Mouse (Mus musculus) thymus, adult 2 months (tissue): ENCODE results near the gene Shb. TPM values are rescaled to one million over a fixed set of nuclear protein-coding genes. Genes with fewer than 3 reads are reported as not detected.

Experiments
- DNase-seq: peaks from one replicate; pipeline ENCODE4 v3.0.0; 2021
- H3K27ac ChIP-seq: fragments of 200-500 bp; 2 replicates; pipeline ENCODE4 v1.5.1; 2012; ENCODE audit warnings: low read length, control low read depth; ENCODE audit not compliant: control insufficient read depth, insufficient read depth
- H3K27me3 ChIP-seq: fragments of 200-500 bp; 2 replicates; pipeline ENCODE4 v1.6.1; 2012; ENCODE audit warnings: mild to moderate bottlenecking, low read length, moderate library complexity, mixed read lengths; ENCODE audit not compliant: control insufficient read depth, insufficient read depth
- H3K36me3 ChIP-seq: fragments of 200-500 bp; 2 replicates; pipeline ENCODE4 v1.6.1; 2012; ENCODE audit warnings: mild to moderate bottlenecking, low read length, moderate library complexity; ENCODE audit not compliant: control insufficient read depth, insufficient read depth
- H3K4me1 ChIP-seq: fragments of 200-500 bp; replicated peaks from 2 replicates; pipeline ENCODE4 v1.6.1; 2012; ENCODE audit warnings: low read length; ENCODE audit not compliant: control insufficient read depth, insufficient read depth
- H3K4me3 ChIP-seq: fragments of 200-500 bp; 2 replicates; pipeline ENCODE4 v1.5.1; 2012; ENCODE audit warnings: mild to moderate bottlenecking, low read length, control low read depth, moderate library complexity; ENCODE audit not compliant: control insufficient read depth, insufficient read depth
- CTCF ChIP-seq: fragments of 200-500 bp; IDR thresholded peaks from 2 replicates; pipeline ENCODE4 v1.5.1; 2012; ENCODE audit warnings: mild to moderate bottlenecking, control low read depth, low read length, moderate library complexity, borderline replicate concordance; ENCODE audit not compliant: control insufficient read depth, poor library complexity, insufficient read depth; ENCODE audit errors: extremely low read depth
- POLR2A ChIP-seq: fragments of 200-500 bp; IDR thresholded peaks from 2 replicates; pipeline ENCODE4 v1.6.1; 2012; ENCODE audit warnings: mild to moderate bottlenecking, low read length, control low read depth, moderate library complexity; ENCODE audit not compliant: control insufficient read depth, poor library complexity, insufficient read depth; ENCODE audit errors: extremely low read depth
- WGBS: fragments of 180-500 bp; shearing (Covaris S2); methylation state at CpG from one replicate; pipeline ENCODE4 v1.1.7; 2018; 5-methylcytosine and 5-hydroxymethylcytosine counted together
- polyA plus RNA-seq: library from polyadenylated mRNA; depleted of rRNA; stranded (reverse); fragments of >200 nt; gene quantifications from 2 replicates; pipeline ENCODE4 v1.2.3, GENCODE M21; 2012

Gene Shb
- polyA plus RNA-seq, 1 experiment = 14.5 TPM

DNA sequence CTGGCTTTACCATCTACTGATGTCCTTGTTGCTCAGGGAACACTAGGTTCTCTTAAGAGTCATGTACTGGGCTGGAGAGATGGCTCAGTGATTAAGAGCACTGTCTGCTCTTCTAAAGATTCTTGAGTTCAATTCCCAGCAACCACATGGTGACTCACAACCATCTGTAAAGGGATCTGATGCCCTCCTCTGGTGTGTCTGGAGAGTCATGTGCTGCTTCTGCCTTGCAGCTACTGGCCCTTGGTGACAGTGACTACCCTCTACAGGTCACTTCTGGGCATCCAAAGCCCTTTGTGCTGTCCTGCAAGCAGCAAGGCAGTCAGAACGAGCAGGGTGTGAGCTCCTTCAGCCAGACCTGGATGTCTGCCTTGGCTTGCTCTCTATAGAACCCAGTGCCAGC is 90.5 kb downstream of the Shb start:
- DNase-seq = no peak
- H3K27me3 ChIP-seq = no peaks in the 10 kb centered on the region
- H3K4me3 ChIP-seq = no peak overlapping the region
- H3K4me1 ChIP-seq = no peaks in the 10 kb centered on the region
- WGBS = 86% methylated on average over 1 of the region's 1 CpGs
- TF ChIP-seq CTCF = no peak
- no peak for TF ChIP-seq POLR2A
- no peaks in the 10 kb centered on the region for H3K36me3 ChIP-seq
- H3K27ac ChIP-seq = no peak overlapping the region

DNA sequence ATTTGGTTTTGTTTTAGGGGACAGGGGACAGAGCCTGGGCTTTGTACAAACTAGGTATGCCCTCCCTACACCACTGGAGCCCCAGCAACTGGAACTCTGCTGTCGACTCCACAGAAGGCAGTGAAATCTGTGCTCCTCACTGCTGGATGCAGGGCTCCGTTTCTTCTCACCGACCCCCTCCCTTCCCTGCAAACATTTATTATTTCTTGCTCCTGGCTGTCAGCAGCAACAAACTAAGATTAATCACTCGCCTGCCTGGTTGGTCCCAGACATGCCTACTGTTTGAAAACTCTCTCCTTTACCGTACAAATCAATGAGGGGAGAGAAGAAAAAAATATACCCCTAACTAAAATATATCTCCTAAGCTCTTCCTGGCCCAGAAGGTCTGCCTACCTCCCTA is 93.0 kb downstream of the Shb start:
- H3K27me3 ChIP-seq = no peaks in the 10 kb centered on the region
- 86% methylated on average over 5 of the region's 5 CpGs for WGBS
- TF ChIP-seq POLR2A = no peak
- TF ChIP-seq CTCF = no peak
- no peak overlapping the region for H3K4me3 ChIP-seq
- no peaks in the 10 kb centered on the region for H3K4me1 ChIP-seq
- no peaks in the 10 kb centered on the region for H3K36me3 ChIP-seq
- H3K27ac ChIP-seq = no peak overlapping the region
- no peak for DNase-seq

DNA sequence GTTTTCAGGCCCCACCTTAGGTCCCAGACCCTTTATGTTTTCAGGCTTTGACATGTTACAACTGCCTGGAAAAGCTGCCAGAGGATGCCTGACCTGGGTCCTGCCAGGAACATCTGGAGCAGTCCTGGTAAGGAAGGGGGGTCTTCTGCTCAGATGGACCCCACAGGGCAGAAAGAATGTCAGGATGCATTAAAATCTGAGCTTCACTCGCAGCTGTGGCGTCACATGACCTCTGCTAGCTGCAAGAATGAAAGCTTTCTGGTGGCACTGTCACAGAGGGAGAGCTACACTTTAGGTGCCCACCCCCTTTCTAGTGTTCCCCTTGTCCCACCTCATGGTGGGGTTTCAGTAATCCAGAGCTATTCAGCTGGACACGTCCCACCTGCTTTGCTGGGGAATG is 95.3 kb downstream of the Shb start:
- TF ChIP-seq CTCF = no peak
- no peak for TF ChIP-seq POLR2A
- no peak overlapping the region for H3K4me3 ChIP-seq
- H3K27ac ChIP-seq = no peak overlapping the region
- H3K4me1 ChIP-seq = no peaks in the 10 kb centered on the region
- WGBS = 83% methylated on average over 3 of the region's 3 CpGs
- H3K36me3 ChIP-seq = no peaks in the 10 kb centered on the region
- no peak for DNase-seq
- H3K27me3 ChIP-seq = no peaks in the 10 kb centered on the region

DNA sequence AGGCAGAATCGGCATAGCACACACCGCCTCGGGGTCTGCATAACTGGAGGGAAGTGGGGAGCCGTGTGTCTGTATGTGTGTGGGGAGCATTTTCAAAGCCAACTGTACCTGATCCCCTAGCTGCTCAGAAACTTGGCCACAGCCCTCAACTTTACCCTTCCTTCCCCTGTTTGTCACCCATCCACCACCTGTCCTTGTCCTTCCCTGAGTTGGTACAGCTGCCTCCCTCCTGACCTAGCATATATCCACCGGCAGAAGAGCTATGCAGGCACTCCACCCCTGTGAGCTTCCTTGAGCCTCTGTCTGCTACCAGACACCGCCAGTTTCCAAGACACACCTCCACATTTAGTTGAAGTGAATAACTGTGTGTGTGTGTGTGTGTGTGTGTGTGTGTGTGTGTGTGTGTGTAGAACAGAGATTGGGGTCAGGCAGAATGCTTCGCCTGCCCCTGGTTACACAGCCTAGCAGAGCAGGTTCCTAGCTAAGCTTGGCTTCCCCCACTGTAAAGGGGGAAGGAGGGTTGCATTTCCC is 95.8 kb downstream of the Shb start:
- H3K4me3 ChIP-seq = no peak overlapping the region
- H3K27me3 ChIP-seq = no peaks in the 10 kb centered on the region
- H3K4me1 ChIP-seq = no peaks in the 10 kb centered on the region
- TF ChIP-seq CTCF (no peak), POLR2A (no peak)
- no peak overlapping the region for H3K27ac ChIP-seq
- no peak for DNase-seq
- 74% methylated on average over 7 of the region's 7 CpGs for WGBS
- no peaks in the 10 kb centered on the region for H3K36me3 ChIP-seq

DNA sequence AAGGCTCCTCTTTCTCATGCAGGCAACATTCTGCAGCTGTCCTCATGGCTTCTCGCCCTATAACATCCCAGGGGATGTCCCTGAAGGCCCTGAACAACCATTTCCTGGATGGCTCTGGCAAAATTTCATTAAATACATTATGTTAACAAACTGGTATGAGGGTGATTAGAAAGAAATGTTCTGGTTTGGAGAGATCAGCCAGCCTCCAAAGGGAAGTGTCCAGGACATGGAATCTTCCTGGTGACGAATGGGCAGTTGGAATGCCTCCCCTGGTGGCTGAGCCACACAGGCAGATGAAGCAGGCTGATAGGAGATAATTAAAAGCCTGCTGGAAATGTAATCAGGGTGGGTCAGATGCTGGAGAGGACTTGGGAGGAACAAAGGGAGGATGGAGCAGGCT is 96.4 kb downstream of the Shb start:
- WGBS = 93% methylated on average over 2 of the region's 2 CpGs
- Histone ChIP-seq H3K4me1 (no peaks in the 10 kb centered on the region), H3K36me3 (no peaks in the 10 kb centered on the region), H3K4me3 (no peak overlapping the region), H3K27ac (no peak overlapping the region), H3K27me3 (no peaks in the 10 kb centered on the region)
- TF ChIP-seq POLR2A (no peak), CTCF (no peak)
- no peak for DNase-seq

DNA sequence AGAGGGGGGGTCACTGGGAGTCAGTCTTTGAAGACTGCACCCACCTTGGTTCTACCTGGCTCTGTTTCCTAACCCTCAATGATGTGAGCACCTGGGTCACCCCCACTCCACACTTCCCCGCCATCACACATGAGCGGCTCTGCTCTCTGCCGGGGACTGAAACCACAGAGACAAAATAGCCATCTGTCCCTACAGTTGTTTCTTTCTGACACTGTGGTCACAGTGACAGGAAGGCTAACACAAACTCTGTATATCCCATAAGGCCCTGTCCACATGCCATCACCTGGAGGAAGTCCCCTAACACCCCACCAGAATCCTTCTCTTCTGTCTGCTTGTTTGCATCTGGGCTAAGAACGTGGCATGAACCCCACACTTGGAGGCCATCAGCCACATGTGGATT is 97.6 kb downstream of the Shb start:
- no peak for DNase-seq
- no peak overlapping the region for H3K27ac ChIP-seq
- WGBS = 52% methylated on average over 4 of the region's 4 CpGs
- H3K36me3 ChIP-seq = no peaks in the 10 kb centered on the region
- H3K27me3 ChIP-seq = no peaks in the 10 kb centered on the region
- H3K4me3 ChIP-seq = no peak overlapping the region
- TF ChIP-seq POLR2A = no peak
- no peak for TF ChIP-seq CTCF
- H3K4me1 ChIP-seq = no peaks in the 10 kb centered on the region

DNA sequence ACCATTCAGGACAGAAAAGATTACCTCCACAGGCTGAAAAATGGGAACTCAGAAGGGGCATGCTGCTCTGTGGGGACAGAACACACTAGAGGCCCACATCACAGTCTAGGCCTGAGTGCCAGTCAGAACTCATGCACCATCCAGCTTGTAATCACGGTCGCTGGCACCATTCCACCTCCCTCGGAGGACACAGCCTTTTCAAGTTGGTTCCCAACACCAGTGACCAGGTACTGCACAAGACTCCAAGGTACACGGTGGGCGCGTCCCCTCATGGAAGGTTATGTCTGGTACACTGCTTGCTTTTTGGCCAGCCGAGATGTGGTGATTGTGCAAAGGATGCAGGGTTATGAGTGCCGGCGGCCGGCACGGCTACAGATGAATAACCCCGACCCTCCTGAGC is 98.2 kb downstream of the Shb start:
- TF ChIP-seq POLR2A (no peak), CTCF (no peak)
- 93% methylated on average over 12 of the region's 12 CpGs for WGBS
- H3K27me3 ChIP-seq = no peaks in the 10 kb centered on the region
- no peaks in the 10 kb centered on the region for H3K4me1 ChIP-seq
- no peak overlapping the region for H3K27ac ChIP-seq
- H3K36me3 ChIP-seq = no peaks in the 10 kb centered on the region
- H3K4me3 ChIP-seq = no peak overlapping the region
- no peak for DNase-seq
